Mouse (Mus musculus) ovary, adult 10 weeks (tissue): ENCODE measurements around the gene Arl2bp. TPM values are rescaled to one million over a fixed set of nuclear protein-coding genes. Genes with fewer than 3 reads are reported as not detected.

Source experiments
- polyA plus RNA-seq: library from polyadenylated mRNA; stranded (reverse); fragments of 350-450 nt; fragmentation: Illumina TruSeq; extraction: RNeasy Lipid Tissue Mini Kit (QIAGEN cat#74804); gene quantifications from one replicate; pipeline ENCODE4 v1.2.3, GENCODE M21; 2014

The Arl2bp gene
- polyA plus RNA-seq = 357 TPM

GRCm38 (mm10) chr8:94666456-94667308 lies at the start of gene Arl2bp:
TSS of gene Arl2bp (plus strand) at chr8:94666600.

GRCm38 (mm10) chr8:94695994-94696384 lies 29.6 kb downstream of the Arl2bp start, which contains the start of gene Pllp:
TSS of gene Pllp (minus strand) at chr8:94696278.

Other genes starting within 250 kb of the Arl2bp start
- gene Nlrc5, start 232.2 kb upstream of the Arl2bp start, polyA plus RNA-seq = 8.0 TPM
- gene Cpne2, start 133.6 kb upstream of the Arl2bp start, polyA plus RNA-seq = 2.5 TPM
- 59.8 TPM for gene Rspry1, start 64.7 kb upstream of the Arl2bp start, polyA plus RNA-seq
- gene Fam192a, start 64.6 kb upstream of the Arl2bp start, polyA plus RNA-seq = 82.0 TPM
- 0.94 TPM for gene Pllp, start 29.7 kb downstream of the Arl2bp start, polyA plus RNA-seq
- 1.9 TPM for gene Ccl22, start 79.0 kb downstream of the Arl2bp start, polyA plus RNA-seq
- 0.68 TPM for gene Cx3cl1, start 105.4 kb downstream of the Arl2bp start, polyA plus RNA-seq
- not detected for gene Ccl17, start 143.9 kb downstream of the Arl2bp start, polyA plus RNA-seq
- gene Coq9, start 171.7 kb downstream of the Arl2bp start, polyA plus RNA-seq = 5.0 TPM
- gene Ciapin1, start 171.8 kb downstream of the Arl2bp start, polyA plus RNA-seq = 1.9 TPM
- 2.4 TPM for gene Polr2c, start 190.8 kb downstream of the Arl2bp start, polyA plus RNA-seq
- gene Dok4, start 209.7 kb downstream of the Arl2bp start, polyA plus RNA-seq = 1.4 TPM